Mouse (Mus musculus): Measurements from ENCODE around the gene Cdcp1.

DNA sequence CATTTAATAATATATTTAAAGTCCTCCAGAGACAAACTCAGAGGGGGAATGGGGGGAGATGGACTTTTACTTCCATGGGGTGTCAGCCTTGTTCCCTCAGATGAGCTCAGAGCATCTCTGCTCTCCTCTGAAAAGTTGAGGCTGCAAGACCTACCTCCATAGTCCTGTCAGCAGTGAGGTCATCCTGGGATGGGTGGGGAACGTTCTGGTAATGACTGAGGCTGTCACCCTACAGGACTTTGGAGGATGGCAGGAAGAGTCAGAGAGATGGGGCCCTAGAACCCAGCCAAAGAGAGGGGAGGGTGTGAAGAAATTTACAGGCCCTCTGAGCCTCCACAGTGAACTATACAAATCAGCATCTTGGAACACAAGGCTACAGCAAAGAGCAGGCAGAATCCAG is 64.3 kb downstream of the Cdcp1 start:
- TF ChIP-seq ZNF384 (IDR thresholded peaks at IDR 0.05; ENCODE audit: low read depth, low read length) (no peak), CHD2 (IDR thresholded peaks at IDR 0.05; ENCODE audit: low read depth, low read length) (no peak), MAFK (IDR thresholded peaks at IDR 0.05; ENCODE audit: insufficient read depth, low read depth, low read length) (no peak), HCFC1 (IDR thresholded peaks at IDR 0.05; ENCODE audit: borderline replicate concordance, insufficient read depth, low read length) (no peak)
